Mouse (Mus musculus): ENCODE measurements at regions not wholly inside any gene's neighbourhood (a gene's known extent, or its start where the extent isn't known, plus 50 kb on each side); places are given as distances from the start of the nearest gene placed in this dataset.

- no peak for DNase-seq (ENCODE audit: extremely low spot score in 1 of 2, low spot score in 2 of 2)
- intact Hi-C loops (cut with DNase I): no loop called here
Measured at GRCm38 (mm10) chr2:172690196-172690595, 140.8 kb downstream of the Tfap2c start.

GRCm38 (mm10) chr2:172690931-172691651, 141.7 kb downstream of the Tfap2c start:
- intact Hi-C loops (cut with DNase I): no loop called here
- DNase-seq (ENCODE audit: extremely low spot score in 1 of 2, low spot score in 2 of 2): no peak

- no peak for DNase-seq (ENCODE audit: extremely low spot score in 1 of 2, low spot score in 2 of 2)
- intact Hi-C loops (cut with DNase I): no loop called here
Measured at GRCm38 (mm10) chr2:172698961-172699360, 149.6 kb downstream of the Tfap2c start.

- intact Hi-C loops (cut with DNase I): no loop called here
- no peak for DNase-seq (ENCODE audit: extremely low spot score in 1 of 2, low spot score in 2 of 2)
Measured at GRCm38 (mm10) chr2:172699654-172700053, 150.3 kb downstream of the Tfap2c start.

- intact Hi-C loops (cut with DNase I): no loop called here
- DNase-seq (ENCODE audit: extremely low spot score in 1 of 2, low spot score in 2 of 2): no peak
Measured at GRCm38 (mm10) chr2:172710641-172711040, 161.2 kb downstream of the Tfap2c start.

DNA sequence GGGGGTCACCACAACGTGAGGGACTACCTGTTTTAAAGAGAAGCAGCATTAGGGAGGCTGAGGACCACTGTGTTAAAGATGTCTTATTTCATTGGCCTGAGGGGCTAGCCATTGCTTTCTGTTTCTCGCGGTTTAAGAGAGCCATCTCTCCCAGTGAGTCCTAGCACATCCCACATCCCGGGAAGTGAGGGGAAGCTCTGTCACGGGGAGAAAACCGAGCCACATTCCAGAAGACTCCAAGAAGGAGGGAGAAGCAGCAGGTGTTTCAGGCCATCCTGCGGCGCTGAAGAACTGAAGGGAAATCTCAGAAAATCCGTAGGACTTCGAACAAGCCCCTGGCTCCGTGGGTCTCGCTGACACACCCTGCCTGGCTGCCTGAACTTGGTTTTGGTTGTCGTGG, 177.3 kb downstream of the Tfap2c start:
- intact Hi-C loops (cut with DNase I): no loop called here
- DNase-seq (ENCODE audit: extremely low spot score in 1 of 2, low spot score in 2 of 2): no peak

DNA sequence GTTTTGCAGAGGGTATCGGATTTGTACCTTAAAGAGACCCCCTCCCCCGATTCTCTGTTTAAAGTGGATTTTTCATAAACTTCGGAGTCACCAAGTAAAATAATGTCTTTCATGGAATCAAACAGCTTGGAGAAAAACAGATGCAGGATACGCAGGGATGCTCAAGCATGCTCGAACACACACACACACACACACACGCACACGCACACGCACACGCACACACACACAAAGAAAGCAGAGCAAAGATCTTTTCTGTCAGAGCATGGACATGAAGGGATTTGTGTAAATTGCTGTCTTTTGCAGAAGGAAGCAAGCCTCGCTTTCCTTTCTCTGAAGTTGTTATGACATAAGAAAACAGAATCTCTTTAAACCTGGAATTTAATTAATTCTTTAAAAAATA, 178.2 kb downstream of the Tfap2c start:
- intact Hi-C loops (cut with DNase I): no loop called here
- DNase-seq (ENCODE audit: extremely low spot score in 1 of 2, low spot score in 2 of 2): no peak

DNA sequence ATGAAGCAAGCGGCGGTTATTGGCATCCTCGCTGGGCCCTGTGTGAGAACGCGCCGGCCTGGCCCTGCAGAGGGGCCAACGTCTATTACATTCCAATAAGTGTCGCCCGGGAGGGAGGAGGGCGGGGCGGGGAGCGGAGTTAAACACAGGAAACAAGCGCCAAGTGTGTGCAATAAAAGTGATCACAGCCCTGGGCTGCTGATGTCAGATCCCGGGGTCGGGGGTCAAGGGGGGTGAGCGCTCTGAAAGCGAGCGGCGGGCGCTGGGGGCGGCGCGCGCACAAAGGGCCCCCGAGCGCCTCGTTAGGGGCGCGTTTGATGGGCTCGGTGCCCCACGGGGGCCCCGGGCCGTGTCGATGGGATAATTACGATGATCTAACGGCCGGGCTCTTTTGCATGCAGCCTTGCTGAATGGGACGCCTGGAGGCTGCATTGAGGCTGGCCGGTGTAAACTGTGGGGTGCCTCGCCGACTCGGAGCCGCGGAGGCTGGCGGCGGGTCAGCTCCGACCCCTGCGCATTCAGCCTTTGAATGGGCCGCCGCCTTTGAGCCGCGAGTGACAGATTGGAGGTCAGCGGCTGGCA, 178.9 kb downstream of the Tfap2c start:
- intact Hi-C loops (cut with DNase I): loop anchor here (2.0 kb wide), 1 partner anchor 180 kb away; the partner anchor contains the start of gene Tfap2c
- peak; percentile 11 to 52 for DNase-seq (ENCODE audit: extremely low spot score in 1 of 2, low spot score in 2 of 2)

GRCm38 (mm10) chr2:172729151-172729550, 179.8 kb downstream of the Tfap2c start:
- intact Hi-C loops (cut with DNase I): loop anchor here (2.0 kb wide), 1 partner anchor 180 kb away; the partner anchor contains the start of gene Tfap2c
- DNase-seq (ENCODE audit: extremely low spot score in 1 of 2, low spot score in 2 of 2): no peak

DNA sequence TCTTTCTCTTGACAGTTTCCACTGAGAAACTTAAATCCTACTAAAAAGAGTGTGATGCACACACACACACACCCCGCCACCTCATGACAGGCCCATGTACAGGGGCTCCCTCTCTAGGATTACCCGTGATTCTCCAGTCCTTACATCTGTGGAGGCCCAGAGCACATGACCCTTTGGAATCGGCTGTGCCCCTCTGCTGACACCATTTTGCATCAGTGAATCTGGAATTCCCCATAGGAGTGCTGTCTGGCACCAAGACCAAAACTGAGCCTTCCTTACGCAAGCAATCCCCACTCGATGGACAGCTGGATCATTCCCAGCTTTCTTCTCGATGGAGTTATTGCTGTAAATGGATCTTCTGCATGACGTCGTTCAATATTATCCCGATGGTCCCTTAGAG, 180.3 kb downstream of the Tfap2c start:
- DNase-seq (ENCODE audit: extremely low spot score in 1 of 2, low spot score in 2 of 2): no peak
- intact Hi-C loops (cut with DNase I): loop anchor here (2.0 kb wide), 1 partner anchor 181 kb away; the partner anchor contains the start of gene Tfap2c

DNA sequence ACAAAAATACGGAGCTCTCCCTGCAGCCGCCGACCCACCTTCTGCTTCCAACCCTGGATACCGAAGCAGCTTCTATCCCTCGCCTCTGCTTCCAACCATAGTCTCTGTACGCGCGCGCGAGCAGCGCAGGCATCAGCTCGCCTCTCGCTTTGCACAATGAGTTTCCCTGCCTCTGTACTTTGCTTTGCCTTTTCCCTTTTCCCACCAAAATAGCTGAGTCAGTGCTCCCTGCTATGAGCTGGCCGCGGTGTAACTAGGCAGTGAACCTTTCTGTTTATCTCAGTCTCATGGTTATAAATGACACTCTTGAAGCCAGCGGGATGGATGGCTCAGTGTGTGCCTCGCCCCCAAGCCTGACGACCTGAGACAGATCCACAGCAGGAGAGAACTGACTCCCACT, 182.0 kb downstream of the Tfap2c start:
- DNase-seq (ENCODE audit: extremely low spot score in 1 of 2, low spot score in 2 of 2): no peak
- intact Hi-C loops (cut with DNase I): no loop called here

DNA sequence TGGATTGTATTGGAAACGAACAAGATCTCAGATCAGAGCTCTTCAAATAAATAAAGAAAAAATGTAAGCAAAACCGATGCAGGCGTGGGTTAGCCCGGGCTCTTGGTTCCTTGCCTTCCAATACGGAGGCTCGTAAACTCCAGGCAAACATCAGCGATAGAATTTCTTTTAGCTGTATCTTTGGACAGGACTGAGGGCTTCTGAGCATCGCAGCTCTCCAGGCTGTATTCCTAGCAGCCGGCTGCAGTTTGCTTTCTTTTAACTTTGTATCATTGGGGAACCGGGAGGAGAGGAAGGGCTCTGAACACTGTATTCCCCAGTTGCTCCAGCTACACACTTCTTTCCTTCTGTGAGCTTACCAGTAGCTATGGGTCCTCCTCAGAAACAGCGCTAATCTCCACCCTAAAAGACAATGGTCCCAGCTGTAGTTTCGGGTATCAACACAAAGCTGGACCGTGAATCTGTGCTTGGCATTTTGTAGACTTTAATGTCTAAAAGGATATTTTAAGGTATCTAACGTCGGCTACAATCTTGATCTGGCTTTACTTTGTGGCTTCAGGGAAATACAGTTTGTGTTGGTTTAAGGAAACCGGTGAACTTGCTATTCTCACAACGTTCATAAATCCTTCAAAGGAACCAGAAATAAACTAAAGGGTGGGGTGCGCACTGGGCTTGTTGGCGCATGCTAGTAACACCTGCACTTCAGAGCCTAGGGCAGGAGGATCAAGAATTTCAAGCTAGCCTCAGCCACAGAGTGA, 183.2 kb downstream of the Tfap2c start:
- intact Hi-C loops (cut with DNase I): no loop called here
- no peak for DNase-seq (ENCODE audit: extremely low spot score in 1 of 2, low spot score in 2 of 2)

DNA sequence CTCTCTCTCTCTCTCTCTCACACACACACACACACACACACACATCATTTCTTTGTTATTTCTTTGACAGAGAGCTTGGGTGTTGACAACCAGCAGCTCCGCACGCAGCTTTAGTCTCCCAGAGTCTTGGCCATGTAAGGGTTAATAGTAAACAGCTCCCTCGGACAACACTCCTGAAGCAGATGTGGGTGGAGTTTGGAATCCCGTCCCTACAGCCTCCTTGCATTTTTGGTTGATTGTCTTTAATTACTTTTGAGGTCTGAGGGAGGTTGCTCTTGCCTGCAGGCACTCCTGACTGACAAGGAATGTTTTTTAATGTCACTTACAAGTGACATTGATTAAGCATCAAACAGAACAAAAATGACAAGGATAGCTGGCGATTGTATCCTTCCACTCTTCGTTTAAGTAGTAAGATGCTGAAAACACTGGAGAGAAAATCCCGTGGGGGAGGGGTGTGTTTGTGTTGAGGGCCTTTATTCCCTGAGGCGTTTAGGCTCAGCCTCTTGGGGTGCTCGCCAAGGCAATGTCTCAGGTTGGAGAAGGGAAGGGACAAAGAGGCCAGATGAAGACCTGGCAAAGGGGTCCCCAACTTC, 184.1 kb downstream of the Tfap2c start:
- intact Hi-C loops (cut with DNase I): no loop called here
- DNase-seq (ENCODE audit: extremely low spot score in 1 of 2, low spot score in 2 of 2): no peak

DNA sequence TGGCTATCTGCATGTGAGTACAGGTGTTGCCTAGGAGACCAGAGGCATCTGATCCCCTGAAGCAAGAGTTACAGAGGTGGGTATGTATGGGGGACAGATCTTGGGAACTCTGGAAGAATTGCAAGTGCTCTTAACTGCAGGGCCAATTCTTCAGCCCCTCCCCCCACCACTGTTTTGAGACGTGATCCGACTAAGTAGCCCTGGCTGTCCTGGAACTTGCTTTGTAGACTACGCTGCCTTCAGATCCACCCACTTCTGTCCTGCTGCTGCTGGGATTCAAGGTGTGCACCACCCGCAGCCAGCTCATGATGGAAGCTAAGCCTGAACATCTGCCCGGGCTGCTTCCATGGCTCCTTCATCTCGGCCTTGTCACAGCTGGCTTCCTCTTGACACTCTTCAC, 186.2 kb downstream of the Tfap2c start:
- intact Hi-C loops (cut with DNase I): no loop called here
- no peak for DNase-seq (ENCODE audit: extremely low spot score in 1 of 2, low spot score in 2 of 2)

GRCm38 (mm10) chr2:172739041-172739491, 189.7 kb downstream of the Tfap2c start:
- intact Hi-C loops (cut with DNase I): no loop called here

DNA sequence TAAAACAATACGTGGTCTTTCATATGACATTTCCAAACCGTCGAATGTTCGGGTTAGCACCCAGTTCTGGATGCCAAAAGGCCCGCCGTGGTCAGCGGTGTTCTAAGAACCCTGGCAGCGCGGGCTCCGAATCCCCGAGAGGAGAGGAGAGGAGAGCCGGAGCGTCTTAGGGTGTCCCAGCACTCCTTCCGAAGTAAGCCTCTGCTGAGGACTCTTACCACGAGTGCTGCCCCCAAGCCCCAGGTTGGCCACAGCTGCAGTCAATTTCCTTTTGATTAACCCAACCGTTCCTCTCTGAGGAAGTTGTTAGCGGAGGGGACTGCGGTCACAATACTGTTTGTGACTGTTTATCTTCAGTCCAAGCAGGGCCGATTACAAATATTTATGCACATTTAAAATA, 190.1 kb downstream of the Tfap2c start:
- intact Hi-C loops (cut with DNase I): no loop called here
- no peak for DNase-seq (ENCODE audit: extremely low spot score in 1 of 2, low spot score in 2 of 2)

More at GRCm38 (mm10) chr2:172739041-172739491, 189.7 kb downstream of the Tfap2c start:
- DNase-seq (ENCODE audit: extremely low spot score in 1 of 2, low spot score in 2 of 2): no peak

DNA sequence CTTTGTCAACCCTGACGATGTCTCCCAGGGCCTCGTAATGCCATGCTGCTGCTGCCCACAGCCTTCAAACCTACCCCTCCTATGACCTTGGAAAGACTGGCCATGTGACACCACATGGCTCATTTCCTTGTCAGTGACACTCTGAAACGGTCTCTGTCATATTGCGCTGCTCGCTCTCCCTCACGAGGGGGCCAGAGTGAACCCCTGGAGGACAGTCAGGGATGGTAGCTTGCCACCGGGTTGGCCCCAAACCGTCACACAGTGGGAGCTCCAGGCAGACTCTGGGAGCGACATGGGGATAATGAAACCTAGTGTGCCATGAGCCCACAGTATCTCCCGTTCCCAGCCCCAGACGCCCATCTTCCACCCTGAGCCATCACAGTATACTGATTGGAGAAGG, 188.8 kb downstream of the Bmp7 start:
- no peak for DNase-seq (ENCODE audit: extremely low spot score in 1 of 2, low spot score in 2 of 2)
- intact Hi-C loops (cut with DNase I): loop anchor here (10.0 kb wide), 1 partner anchor 197 kb away; no protein-coding TSS in a partner anchor

GRCm38 (mm10) chr2:172755686-172756471, 184.2 kb downstream of the Bmp7 start:
- DNase-seq (ENCODE audit: extremely low spot score in 1 of 2, low spot score in 2 of 2): no peak
- intact Hi-C loops (cut with DNase I): loop anchor here (10.0 kb wide), 1 partner anchor 201 kb away; no protein-coding TSS in a partner anchor

Measured in left cerebral cortex, postnatal 10 days (tissue).